ENCODE assay signal across 27 mouse cellular contexts in genomic region chr15:81123122-81123521, GRCm38 (mm10).
DNase-seq lines count a peak whose midpoint lies in the region; ATAC-seq lines count a peak whose summit lies in the region.
"Had no signal": no experiment of that assay in that cellular context is flagged by ENCODE, and none has a peak within 500 bp of the region (broad histone marks: within the 10 kb centered on the region; RNA-seq: fewer than 3 reads in every experiment).

No protein-coding gene starts in this region.

- no peak overlapping the region for H3K9ac ChIP-seq in forebrain, embryonic 12.5 days
- H3K9ac ChIP-seq in forebrain, embryonic 14.5 days (ENCODE audit: low read length) = no peak overlapping the region
- H3K9ac ChIP-seq in hindbrain, embryonic 13.5 days = no peak overlapping the region
- no peak overlapping the region for H3K9ac ChIP-seq in midbrain, embryonic 12.5 days (replicated peaks)
- no peak overlapping the region for H3K9ac ChIP-seq in midbrain, embryonic 11.5 days (ENCODE audit: low read length)
- H3K9ac ChIP-seq: embryonic facial prominence, embryonic 12.5 days; embryonic facial prominence, embryonic 15.5 days; forebrain, postnatal 0 days; hindbrain, embryonic 14.5 days had no signal

- peaks cover 26% of the 10 kb centered on the region for H3K4me1 ChIP-seq in forebrain, embryonic 12.5 days
- H3K4me1 ChIP-seq in forebrain, embryonic 14.5 days (ENCODE audit: control insufficient read depth, insufficient read depth, low read length) = peaks cover 7% of the 10 kb centered on the region
- peaks cover 34% of the 10 kb centered on the region for H3K4me1 ChIP-seq in hindbrain, embryonic 10.5 days (replicated peaks)
- peaks cover 21% of the 10 kb centered on the region for H3K4me1 ChIP-seq in hindbrain, embryonic 13.5 days (replicated peaks)
- peaks cover 9% of the 10 kb centered on the region; the same call in 1 of the 2 replicates for H3K4me1 ChIP-seq in midbrain, embryonic 12.5 days
- peaks cover 5% of the 10 kb centered on the region; the same call in 1 of the 2 replicates for H3K4me1 ChIP-seq in midbrain, embryonic 11.5 days (ENCODE audit: control insufficient read depth, insufficient read depth, low read length)

- 77% methylated on average over 5 of the region's 5 CpGs for WGBS in forebrain, embryonic 12.5 days
- 64% methylated on average over 5 of the region's 5 CpGs for WGBS in forebrain, embryonic 14.5 days
- 85% methylated on average over 5 of the region's 5 CpGs for WGBS in hindbrain, embryonic 10.5 days
- 79% methylated on average over 5 of the region's 5 CpGs for WGBS in hindbrain, embryonic 13.5 days
- 86% methylated on average over 5 of the region's 5 CpGs for WGBS in midbrain, embryonic 12.5 days
- 82% methylated on average over 5 of the region's 5 CpGs for WGBS in midbrain, embryonic 11.5 days

- no peak for ATAC-seq in forebrain, embryonic 12.5 days (ENCODE audit: low FRiP score)
- ATAC-seq in forebrain, embryonic 14.5 days = no peak
- ATAC-seq in hindbrain, embryonic 13.5 days (ENCODE audit: low FRiP score) = no peak
- ATAC-seq in midbrain, embryonic 12.5 days (ENCODE audit: low FRiP score, low read depth) = no peak
- no peak for ATAC-seq in midbrain, embryonic 11.5 days (ENCODE audit: low FRiP score)
- ATAC-seq: forebrain, postnatal 0 days; hindbrain, postnatal 0 days; inflammation-experienced regulatory T-cells, adult 6 months; intestine, embryonic 16.5 days; Patski had no signal

- H3K27me3 ChIP-seq in forebrain, embryonic 12.5 days = no peaks in the 10 kb centered on the region
- no peaks in the 10 kb centered on the region for H3K27me3 ChIP-seq in forebrain, embryonic 14.5 days (replicated peaks; ENCODE audit: control insufficient read depth, insufficient read depth, low read length)
- no peaks in the 10 kb centered on the region for H3K27me3 ChIP-seq in hindbrain, embryonic 10.5 days (ENCODE audit: insufficient read depth, poor library complexity, severe bottlenecking)
- H3K27me3 ChIP-seq in hindbrain, embryonic 13.5 days = no peaks in the 10 kb centered on the region
- H3K27me3 ChIP-seq in midbrain, embryonic 12.5 days = no peaks in the 10 kb centered on the region
- H3K27me3 ChIP-seq in midbrain, embryonic 11.5 days (ENCODE audit: control insufficient read depth, insufficient read depth, low read length) = no peaks in the 10 kb centered on the region
- H3K27me3 ChIP-seq: CH12.LX; embryonic facial prominence, embryonic 12.5 days; embryonic facial prominence, embryonic 15.5 days; Patski had no signal

- peak overlapping the region; percentile 50; the same call in 1 of the 2 replicates for H3K27ac ChIP-seq in forebrain, embryonic 12.5 days
- no peak overlapping the region for H3K27ac ChIP-seq in forebrain, embryonic 14.5 days (ENCODE audit: low read depth, low read length)
- H3K27ac ChIP-seq in hindbrain, embryonic 10.5 days = peak overlapping the region; percentile 79
- no peak overlapping the region for H3K27ac ChIP-seq in hindbrain, embryonic 13.5 days
- H3K27ac ChIP-seq in midbrain, embryonic 12.5 days (replicated peaks) = 0 out of 2 replicates have a peak overlapping the region, but pooled peaks have one; percentile 1
- no peak overlapping the region for H3K27ac ChIP-seq in midbrain, embryonic 11.5 days (ENCODE audit: low read depth, low read length)
- H3K27ac ChIP-seq: embryonic facial prominence, embryonic 12.5 days; embryonic facial prominence, embryonic 15.5 days; heart, adult 2 months; hindbrain, embryonic 14.5 days; hindbrain, postnatal 0 days had no signal

- H3K4me3 ChIP-seq in forebrain, embryonic 12.5 days (replicated peaks) = no peak overlapping the region
- no peak overlapping the region for H3K4me3 ChIP-seq in forebrain, embryonic 14.5 days (ENCODE audit: low read depth, low read length)
- no peak overlapping the region for H3K4me3 ChIP-seq in hindbrain, embryonic 10.5 days
- H3K4me3 ChIP-seq in hindbrain, embryonic 13.5 days = no peak overlapping the region
- no peak overlapping the region for H3K4me3 ChIP-seq in midbrain, embryonic 12.5 days
- H3K4me3 ChIP-seq in midbrain, embryonic 11.5 days (ENCODE audit: low read depth, low read length) = no peak overlapping the region
- H3K4me3 ChIP-seq: embryonic facial prominence, embryonic 12.5 days; embryonic facial prominence, embryonic 15.5 days; heart, adult 2 months had no signal

- no peak for DNase-seq in forebrain, embryonic 14.5 days (ENCODE audit: low spot score)
- no peak for DNase-seq in hindbrain, embryonic 10.5 days (ENCODE audit: low spot score)
- no peak for DNase-seq in midbrain, embryonic 11.5 days (ENCODE audit: low spot score, missing footprints)
- no peak for DNase-seq in thymus, postnatal 14 days
- DNase-seq: adrenal gland, postnatal 10 days; adrenal gland, postnatal 36 days; B cell, adult 2 months; cerebellum, adult 11 months; cerebellum, adult 2 months; cerebellum, adult 9-11 months; cerebellum, postnatal 25 days; forebrain, postnatal 0 days; gastrocnemius, postnatal 25 days; heart, adult 2 months had no signal

- H3K36me3 ChIP-seq in forebrain, embryonic 12.5 days (replicated peaks) = no peaks in the 10 kb centered on the region
- H3K36me3 ChIP-seq in forebrain, embryonic 14.5 days (ENCODE audit: control insufficient read depth, insufficient read depth, low read length) = no peaks in the 10 kb centered on the region
- no peaks in the 10 kb centered on the region for H3K36me3 ChIP-seq in hindbrain, embryonic 10.5 days
- H3K36me3 ChIP-seq in hindbrain, embryonic 13.5 days = no peaks in the 10 kb centered on the region
- no peaks in the 10 kb centered on the region for H3K36me3 ChIP-seq in midbrain, embryonic 12.5 days
- H3K36me3 ChIP-seq in midbrain, embryonic 11.5 days (ENCODE audit: control insufficient read depth, insufficient read depth, low read length) = no peaks in the 10 kb centered on the region
- H3K36me3 ChIP-seq: embryonic facial prominence, embryonic 12.5 days; embryonic facial prominence, embryonic 15.5 days; G1E had no signal

- no peaks in the 10 kb centered on the region for H3K9me3 ChIP-seq in forebrain, embryonic 12.5 days
- no peaks in the 10 kb centered on the region for H3K9me3 ChIP-seq in forebrain, embryonic 14.5 days (replicated peaks; ENCODE audit: control insufficient read depth, low read length)
- H3K9me3 ChIP-seq in hindbrain, embryonic 10.5 days = no peaks in the 10 kb centered on the region
- no peaks in the 10 kb centered on the region for H3K9me3 ChIP-seq in hindbrain, embryonic 13.5 days
- H3K9me3 ChIP-seq in midbrain, embryonic 12.5 days = no peaks in the 10 kb centered on the region
- H3K9me3 ChIP-seq in midbrain, embryonic 11.5 days (ENCODE audit: control insufficient read depth, low read length) = no peaks in the 10 kb centered on the region
- H3K9me3 ChIP-seq: embryonic facial prominence, embryonic 12.5 days; embryonic facial prominence, embryonic 15.5 days; G1E had no signal

- H3K4me2 ChIP-seq in forebrain, embryonic 12.5 days = no peak overlapping the region
- no peak overlapping the region for H3K4me2 ChIP-seq in forebrain, embryonic 14.5 days (ENCODE audit: low read length)
- no peak overlapping the region for H3K4me2 ChIP-seq in hindbrain, embryonic 13.5 days
- no peak overlapping the region for H3K4me2 ChIP-seq in midbrain, embryonic 12.5 days (replicated peaks)
- H3K4me2 ChIP-seq in midbrain, embryonic 11.5 days = no peak overlapping the region
- H3K4me2 ChIP-seq: embryonic facial prominence, embryonic 12.5 days; embryonic facial prominence, embryonic 15.5 days; heart, embryonic 11.5 days; hindbrain, embryonic 14.5 days had no signal

Comparison
In these comparisons a context has a peak if more than half of its experiments do, and no peak if none do; other contexts are left out.
1. H3K27ac ChIP-seq: peak in forebrain, embryonic 12.5 days (single experiment), hindbrain, embryonic 10.5 days (single experiment) and midbrain, embryonic 12.5 days (single experiment); none in forebrain, embryonic 14.5 days (single experiment), hindbrain, embryonic 13.5 days (single experiment) and midbrain, embryonic 11.5 days (single experiment).